In the genomic region with DNA sequence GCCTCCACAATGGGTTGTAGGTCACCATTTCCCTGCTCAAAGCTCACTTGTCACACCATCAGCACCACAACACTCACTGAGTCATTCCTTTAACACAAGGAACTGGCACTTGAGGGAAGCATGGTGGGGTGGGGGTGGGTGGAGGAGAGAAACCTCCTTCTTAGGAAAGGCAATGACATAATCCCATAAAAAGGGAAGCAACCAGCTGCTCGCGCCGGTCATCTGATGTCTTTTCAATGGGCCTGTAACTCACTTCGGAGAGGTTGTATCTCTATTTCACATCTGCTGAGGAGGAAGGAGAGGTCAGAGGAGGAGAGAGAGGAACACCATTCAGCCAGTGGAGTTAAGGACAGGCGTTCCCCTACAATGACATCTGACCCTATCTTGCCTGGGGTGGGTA, we compare ENCODE assay signal across 13 mouse cellular contexts.
DNase-seq lines count a peak whose midpoint lies in the region; ATAC-seq and TF ChIP-seq lines count a peak whose summit lies in the region.
"Had no signal": no experiment of that assay in that cellular context is flagged by ENCODE, and none has a peak within 500 bp of the region (broad histone marks: within the 10 kb centered on the region; RNA-seq: fewer than 3 reads in every experiment).

No protein-coding gene starts in this region.

- DNase-seq in gastrocnemius, postnatal 14 days, result peak; percentile 8
- no peak for DNase-seq in gastrocnemius, postnatal 36 days
- DNase-seq in 3134 (ENCODE audit: extremely low read depth, insufficient read length, low spot score), result peak; percentile 31
- peak; percentile 75 for DNase-seq in brain, adult 2 months (ENCODE audit: low read depth, low spot score)
- DNase-seq in lung, postnatal 4 days, result peak; percentile 31
- DNase-seq in adrenal gland, adult 18-20 months (ENCODE audit: low spot score in 2 of 2), result no peak
- no peak for DNase-seq in stomach, postnatal 0 days (ENCODE audit: low spot score)
- DNase-seq in midbrain, embryonic 14.5 days, result no peak
- DNase-seq: cerebellum, adult 9-11 months; thymus, adult 2 months had no signal

- H3K27ac ChIP-seq in stomach, postnatal 0 days (replicated peaks), result no peak overlapping the region
- no peak overlapping the region for H3K27ac ChIP-seq in midbrain, embryonic 14.5 days (replicated peaks; ENCODE audit: low read depth, low read length)
- H3K27ac ChIP-seq: intestine, embryonic 15.5 days; limb, embryonic 13.5 days; midbrain, embryonic 12.5 days had no signal

- H3K9me3 ChIP-seq in stomach, postnatal 0 days (ENCODE audit: control insufficient read depth, low read length), result no peaks in the 10 kb centered on the region
- no peaks in the 10 kb centered on the region for H3K9me3 ChIP-seq in midbrain, embryonic 14.5 days (ENCODE audit: control insufficient read depth, low read length)
- H3K9me3 ChIP-seq: intestine, embryonic 15.5 days; limb, embryonic 13.5 days; midbrain, embryonic 12.5 days had no signal

- no peak for TF ChIP-seq CTCF in stomach, postnatal 0 days (IDR thresholded peaks at IDR 0.05; ENCODE audit: low read depth)

- no peaks in the 10 kb centered on the region for H3K36me3 ChIP-seq in stomach, postnatal 0 days (ENCODE audit: control insufficient read depth, insufficient read depth, low read length)
- no peaks in the 10 kb centered on the region for H3K36me3 ChIP-seq in midbrain, embryonic 14.5 days (ENCODE audit: control insufficient read depth, insufficient read depth, low read length)
- H3K36me3 ChIP-seq: intestine, embryonic 15.5 days; limb, embryonic 13.5 days; midbrain, embryonic 12.5 days had no signal

- ATAC-seq in stomach, postnatal 0 days (ENCODE audit: low FRiP score, low TSS enrichment), result no peak
- no peak for ATAC-seq in midbrain, embryonic 14.5 days (ENCODE audit: low FRiP score, low TSS enrichment)
- ATAC-seq: intestine, embryonic 15.5 days had no signal

- TF ChIP-seq EP300 in stomach, postnatal 0 days (optimal IDR thresholded peaks at IDR 0.05), result no peak

- H3K9ac ChIP-seq in stomach, postnatal 0 days (ENCODE audit: low read length), result no peak overlapping the region
- no peak overlapping the region for H3K9ac ChIP-seq in midbrain, embryonic 14.5 days (replicated peaks; ENCODE audit: low read length)
- H3K9ac ChIP-seq: intestine, embryonic 15.5 days; limb, embryonic 13.5 days; midbrain, embryonic 12.5 days had no signal

- peaks cover 7% of the 10 kb centered on the region for H3K4me1 ChIP-seq in stomach, postnatal 0 days (replicated peaks; ENCODE audit: control insufficient read depth, insufficient read depth)
- H3K4me1 ChIP-seq in midbrain, embryonic 14.5 days (ENCODE audit: control insufficient read depth, insufficient read depth, low read length), result peaks cover 15% of the 10 kb centered on the region; the same call in 1 of the 2 replicates

- no peak overlapping the region for H3K4me3 ChIP-seq in stomach, postnatal 0 days (ENCODE audit: low read depth, low read length)
- no peak overlapping the region for H3K4me3 ChIP-seq in midbrain, embryonic 14.5 days (replicated peaks; ENCODE audit: low read depth, low read length)
- H3K4me3 ChIP-seq: intestine, embryonic 15.5 days; limb, embryonic 13.5 days; midbrain, embryonic 12.5 days had no signal

- H3K27me3 ChIP-seq in stomach, postnatal 0 days (ENCODE audit: control insufficient read depth, insufficient read depth, low read length), result no peaks in the 10 kb centered on the region
- no peaks in the 10 kb centered on the region for H3K27me3 ChIP-seq in midbrain, embryonic 14.5 days (ENCODE audit: control insufficient read depth, insufficient read depth, low read length)
- H3K27me3 ChIP-seq: intestine, embryonic 15.5 days; limb, embryonic 13.5 days; midbrain, embryonic 12.5 days had no signal

- 64% methylated on average over 5 of the region's 5 CpGs for WGBS in stomach, postnatal 0 days
- 59% methylated on average over 5 of the region's 5 CpGs for WGBS in midbrain, embryonic 14.5 days

- H3K4me2 ChIP-seq in stomach, postnatal 0 days (replicated peaks; ENCODE audit: low read depth), result no peak overlapping the region
- no peak overlapping the region for H3K4me2 ChIP-seq in midbrain, embryonic 14.5 days (ENCODE audit: low read length)
- H3K4me2 ChIP-seq: intestine, embryonic 15.5 days; limb, embryonic 13.5 days; midbrain, embryonic 12.5 days had no signal

- intact Hi-C loops in gastrocnemius, postnatal 14 days (cut with DNase I; ENCODE audit: low total_unique reads), result no loop called here
- intact Hi-C loops in gastrocnemius, postnatal 36 days (cut with DNase I), result no loop called here

Comparison
In these comparisons a context has a peak if more than half of its experiments do, and no peak if none do; other contexts are left out.
1. DNase-seq: peak in gastrocnemius, postnatal 14 days (single experiment), 3134 (single experiment), brain, adult 2 months (single experiment) and lung, postnatal 4 days (2 of 2); none in gastrocnemius, postnatal 36 days (0 of 2), adrenal gland, adult 18-20 months (0 of 2), stomach, postnatal 0 days (single experiment) and midbrain, embryonic 14.5 days (single experiment).